Mouse (Mus musculus) adrenal gland, postnatal 4 days (tissue): Measurements from ENCODE around the gene Prr14. TPM values are rescaled to one million over a fixed set of nuclear protein-coding genes. Genes with fewer than 3 reads are reported as not detected.
"Not testable (repeated sequence)": the region's sequence is repeated elsewhere in the genome, so short reads cannot be mapped to it uniquely, and the experiment has no call there.

Source experiments
- DNase-seq, 2 experiments: peaks; one replicate each; pipeline ENCODE4 v3.0.0; 2021 to 2022; ENCODE audit warnings: low spot score in 2 of 2, mixed read lengths in 2 of 2
- total RNA-seq, 2 experiments: library from RNA; stranded (reverse); gene quantifications; 2 replicates each; pipeline ENCODE4 v1.2.3; 2021

Prr14 gene
- total RNA-seq, 2 experiments from 2014 or later, result 52.3 to 54.8 TPM

DNA sequence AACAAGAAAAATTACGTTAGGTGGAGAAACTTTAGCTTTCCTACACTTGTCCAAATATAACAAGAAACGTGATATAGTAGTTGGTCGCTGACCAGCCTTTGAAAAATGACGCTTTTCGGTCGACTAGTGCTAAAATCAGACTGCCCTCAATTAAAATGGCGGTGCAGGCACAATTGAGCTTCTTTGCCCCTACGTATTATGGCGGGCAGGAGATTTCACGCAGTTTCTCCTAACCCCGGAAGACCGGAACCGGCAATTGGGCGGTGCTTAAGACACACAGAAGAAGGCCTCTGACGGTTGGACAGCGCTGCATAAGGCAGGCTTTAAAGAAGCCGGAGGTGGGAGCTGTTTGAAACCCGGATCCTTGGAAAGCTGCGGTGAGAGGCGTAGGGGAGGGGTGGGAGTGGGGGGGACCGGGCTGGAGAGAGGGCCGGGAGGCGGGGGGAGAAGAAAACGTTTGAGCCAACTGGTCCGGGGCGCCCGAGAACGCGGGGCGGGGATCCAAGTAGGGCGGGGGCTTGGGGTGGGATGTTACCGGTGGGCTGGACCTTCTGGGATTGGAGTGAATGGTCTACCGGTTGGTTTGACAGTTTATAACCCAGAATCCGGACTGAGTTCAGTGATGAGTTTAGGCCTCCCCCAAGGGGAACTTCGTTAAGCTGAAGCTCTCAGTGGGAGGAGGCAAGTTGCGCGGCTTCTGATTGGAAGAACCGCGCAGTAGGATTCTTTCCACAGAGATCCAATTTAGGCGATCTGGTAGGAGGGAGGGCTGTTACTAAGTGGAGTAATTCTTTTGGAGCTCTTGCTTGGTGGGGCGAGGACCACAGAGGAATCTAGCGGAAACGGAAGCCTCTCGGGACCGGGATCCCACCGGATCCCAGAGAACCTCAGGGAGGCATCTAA, 11.6 kb downstream of the Prr14 start:
- peak; percentile 50 to 80 for DNase-seq

DNA sequence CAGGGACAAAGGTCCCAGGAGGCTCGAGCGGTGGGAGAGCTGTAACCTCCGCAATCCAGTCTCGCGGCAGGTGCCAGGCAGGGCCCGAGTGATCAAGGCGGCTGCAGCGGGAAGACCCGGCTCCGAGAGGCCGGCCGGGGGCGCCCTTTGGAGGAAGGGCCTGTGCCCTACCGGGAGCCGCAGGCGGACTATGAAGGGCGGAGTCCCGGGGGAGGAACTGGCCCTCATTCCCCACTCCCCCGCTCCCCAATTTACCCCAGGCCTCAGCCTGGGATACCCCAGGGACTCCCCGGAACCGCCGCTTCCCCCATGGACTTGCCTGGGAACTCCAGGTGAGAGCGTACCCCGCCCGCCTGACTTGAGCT, 12.2 kb downstream of the Prr14 start:
- peak in 1 of 2 experiments; percentile 14 for DNase-seq

DNA sequence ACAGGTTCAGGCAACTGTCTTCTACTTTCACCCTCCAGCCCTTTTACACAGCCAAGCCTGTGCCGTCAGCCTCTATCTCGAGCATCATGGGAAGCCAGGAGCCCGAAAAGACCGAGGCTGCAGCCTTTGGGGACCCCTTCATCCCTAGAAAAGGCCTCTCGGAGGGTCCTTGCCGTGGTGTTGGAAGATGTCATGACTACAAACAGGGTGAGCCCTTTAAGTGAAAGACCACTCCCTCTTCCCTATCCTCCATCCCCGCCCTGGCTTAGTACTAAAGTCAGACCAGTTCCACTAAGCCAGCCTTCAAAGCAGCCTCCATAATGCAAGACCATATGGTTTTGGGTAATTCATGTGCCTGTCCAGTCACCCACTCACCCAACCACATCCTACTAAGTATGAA, 12.6 kb downstream of the Prr14 start:
- DNase-seq, result no peak

DNA sequence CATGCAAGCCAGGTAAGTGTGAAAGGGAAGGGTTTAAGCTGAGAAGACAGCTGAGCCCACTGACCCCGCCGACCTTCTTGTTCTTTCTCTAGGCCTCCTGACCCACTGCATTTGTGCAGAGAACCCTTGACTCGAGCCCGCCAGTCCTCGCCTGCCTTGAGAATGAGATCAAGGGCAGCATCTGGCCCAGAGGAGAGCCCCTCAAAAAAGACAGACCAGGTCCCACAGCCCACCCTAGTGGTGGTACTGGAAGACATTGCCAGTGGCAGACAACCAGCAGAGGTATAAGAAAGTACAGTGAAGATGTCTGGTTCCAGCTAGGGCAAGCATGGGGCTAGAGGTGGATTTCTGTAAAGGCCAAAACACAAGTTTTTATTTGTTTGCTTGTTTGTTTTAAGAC, 14.3 kb downstream of the Prr14 start:
- DNase-seq, result no peak

DNA sequence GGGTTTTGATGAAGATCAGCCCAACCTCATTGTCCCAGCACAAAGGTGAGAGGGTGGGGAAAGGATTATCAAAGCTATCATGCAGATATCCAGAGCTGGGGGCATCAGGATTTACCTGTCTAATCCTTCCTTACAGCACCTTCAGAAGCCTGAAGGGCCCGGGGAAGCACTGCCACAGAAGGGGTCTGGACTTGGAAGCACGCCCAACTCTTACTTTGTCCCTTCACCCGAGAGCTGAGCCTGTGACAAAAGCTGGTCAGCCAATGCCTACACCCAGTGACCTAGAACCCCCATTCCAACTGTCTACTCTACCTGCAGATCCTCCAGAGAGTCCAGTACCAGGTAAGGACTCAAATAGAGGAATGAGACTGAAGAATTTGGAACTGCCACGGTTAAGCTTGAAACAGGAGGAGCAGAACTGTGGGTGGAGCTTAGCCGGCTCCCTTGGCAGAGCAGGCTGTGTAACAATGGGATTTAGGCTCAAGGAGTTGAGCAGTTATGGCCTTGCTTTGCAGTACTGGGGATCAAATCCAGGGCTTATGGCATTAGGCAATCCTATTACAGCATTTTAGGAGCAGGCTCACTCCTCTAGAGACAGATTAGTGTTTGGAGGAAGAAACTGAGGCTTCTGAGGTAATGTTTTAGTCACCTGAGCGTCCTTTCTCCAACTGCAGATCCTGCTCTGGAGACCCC, 15.1 kb downstream of the Prr14 start:
- DNase-seq, result no peak

DNA sequence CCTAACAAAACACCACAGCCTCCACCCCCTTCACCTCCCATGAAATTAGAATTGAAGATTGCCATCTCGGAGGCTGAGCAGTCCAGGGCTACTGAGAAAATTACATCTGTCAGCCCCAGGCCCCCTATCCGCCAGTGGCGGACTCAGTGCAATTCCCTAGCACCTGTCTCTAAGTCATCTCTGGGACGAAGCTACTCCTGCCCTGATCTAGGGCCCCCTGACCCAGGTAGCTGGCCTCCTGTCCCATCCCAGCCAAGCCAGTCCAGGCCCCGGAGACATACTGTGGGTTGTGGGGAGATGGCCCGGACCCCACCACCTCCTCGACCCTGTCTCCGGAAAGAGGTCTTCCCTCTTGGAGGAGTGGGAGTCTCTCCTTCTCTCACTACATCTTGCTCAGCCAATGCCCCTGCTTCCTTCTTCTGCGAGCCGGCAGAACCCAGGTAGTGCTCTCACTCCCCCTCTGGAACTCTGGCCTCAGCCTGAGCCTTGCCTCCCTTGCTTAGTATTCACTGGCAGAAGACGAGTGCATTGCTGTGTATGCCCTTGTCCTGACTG, 15.9 kb downstream of the Prr14 start:
- DNase-seq, result no peak

DNA sequence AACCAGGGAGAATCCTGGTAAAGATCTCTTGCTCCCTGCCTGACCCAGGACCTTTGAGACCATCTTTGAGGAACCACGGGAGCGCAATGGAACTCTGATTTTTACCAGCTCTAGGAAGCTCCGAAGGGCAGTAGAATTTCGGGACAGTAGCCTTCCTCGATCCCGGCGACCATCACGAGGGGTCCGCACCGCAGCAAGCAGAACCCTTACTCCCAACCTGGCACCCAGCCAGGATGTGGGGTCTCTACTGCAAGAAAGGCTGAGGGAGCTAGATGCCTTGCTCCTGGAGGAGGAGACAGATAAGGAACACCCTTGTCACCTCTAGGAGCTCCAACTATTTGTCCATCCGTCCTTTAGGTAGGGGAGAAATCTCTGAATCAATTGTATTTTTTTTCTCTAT, 16.9 kb downstream of the Prr14 start:
- no peak for DNase-seq

DNA sequence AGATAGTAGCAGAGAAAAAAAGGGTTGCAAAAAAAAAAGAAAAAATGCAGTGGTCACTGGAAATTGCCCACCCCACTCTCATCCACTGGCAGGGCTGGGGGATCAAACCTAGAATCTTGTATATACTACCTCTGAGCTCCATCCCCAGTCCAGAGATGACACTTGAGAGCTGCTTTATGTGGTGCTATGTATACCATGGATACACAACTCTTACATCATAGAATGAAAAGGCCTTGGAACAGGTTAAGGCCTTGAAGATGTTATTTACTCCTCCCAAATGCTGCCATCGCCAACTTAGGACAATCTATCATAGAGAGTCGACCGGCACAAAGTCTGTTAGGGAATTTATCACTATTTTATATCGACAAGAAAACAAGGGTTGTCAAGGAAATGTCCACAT, 17.4 kb downstream of the Prr14 start:
- DNase-seq, result no peak

DNA sequence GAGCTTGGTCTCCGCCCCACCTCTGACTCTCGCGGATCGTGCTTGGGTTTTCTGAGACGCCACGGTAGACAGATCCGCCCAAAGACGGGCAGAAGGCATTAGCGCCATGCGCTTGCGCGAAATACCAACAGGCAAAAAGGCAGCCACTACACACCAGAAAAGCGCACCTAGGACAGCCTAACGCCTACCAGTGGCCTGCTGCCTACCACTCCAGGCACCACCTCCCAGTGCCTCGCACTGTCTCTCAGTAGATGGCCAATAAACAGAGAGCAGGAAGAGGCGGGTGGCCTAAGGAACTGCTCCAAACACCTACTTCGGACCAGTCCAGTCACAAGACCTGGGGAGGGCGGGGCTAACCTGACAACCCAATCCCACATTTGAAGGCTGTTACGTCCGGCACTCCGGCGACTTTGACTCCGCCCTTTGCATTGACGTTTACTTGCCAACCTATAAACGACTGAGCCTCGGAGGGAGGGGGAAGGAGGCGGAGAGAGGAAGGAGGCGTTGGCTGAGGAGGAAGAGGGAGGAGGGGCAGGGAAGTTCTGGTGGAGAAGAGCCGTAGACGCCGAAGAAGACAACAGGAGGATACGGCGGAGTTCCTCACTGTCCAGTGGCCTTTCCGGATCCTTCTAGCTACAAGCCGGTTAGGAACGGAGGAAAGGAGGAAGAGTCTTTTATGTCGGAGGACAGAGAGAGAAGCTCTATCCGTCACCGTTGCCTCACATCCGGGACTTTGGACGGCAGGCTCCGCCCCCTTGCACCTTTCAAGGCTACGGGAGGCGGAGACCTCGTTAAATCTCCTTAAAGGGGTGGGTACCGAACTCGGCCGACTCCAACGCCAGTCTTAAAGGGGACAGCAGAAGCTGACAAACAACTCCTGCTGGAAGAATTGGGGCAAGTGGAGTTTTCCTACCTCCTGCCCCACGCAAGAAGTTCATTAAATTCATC, 18.6 kb downstream of the Prr14 start:
- DNase-seq, result peak; percentile 92 to 97

GRCm38 (mm10) chr7:127478635-127479317, 19.4 kb downstream of the Prr14 start, which contains the start of gene Fbrs:
Gene Fbrs, plus strand, starts transcription at chr7:127479199.
- DNase-seq, result peak; percentile 78 to 90

DNA sequence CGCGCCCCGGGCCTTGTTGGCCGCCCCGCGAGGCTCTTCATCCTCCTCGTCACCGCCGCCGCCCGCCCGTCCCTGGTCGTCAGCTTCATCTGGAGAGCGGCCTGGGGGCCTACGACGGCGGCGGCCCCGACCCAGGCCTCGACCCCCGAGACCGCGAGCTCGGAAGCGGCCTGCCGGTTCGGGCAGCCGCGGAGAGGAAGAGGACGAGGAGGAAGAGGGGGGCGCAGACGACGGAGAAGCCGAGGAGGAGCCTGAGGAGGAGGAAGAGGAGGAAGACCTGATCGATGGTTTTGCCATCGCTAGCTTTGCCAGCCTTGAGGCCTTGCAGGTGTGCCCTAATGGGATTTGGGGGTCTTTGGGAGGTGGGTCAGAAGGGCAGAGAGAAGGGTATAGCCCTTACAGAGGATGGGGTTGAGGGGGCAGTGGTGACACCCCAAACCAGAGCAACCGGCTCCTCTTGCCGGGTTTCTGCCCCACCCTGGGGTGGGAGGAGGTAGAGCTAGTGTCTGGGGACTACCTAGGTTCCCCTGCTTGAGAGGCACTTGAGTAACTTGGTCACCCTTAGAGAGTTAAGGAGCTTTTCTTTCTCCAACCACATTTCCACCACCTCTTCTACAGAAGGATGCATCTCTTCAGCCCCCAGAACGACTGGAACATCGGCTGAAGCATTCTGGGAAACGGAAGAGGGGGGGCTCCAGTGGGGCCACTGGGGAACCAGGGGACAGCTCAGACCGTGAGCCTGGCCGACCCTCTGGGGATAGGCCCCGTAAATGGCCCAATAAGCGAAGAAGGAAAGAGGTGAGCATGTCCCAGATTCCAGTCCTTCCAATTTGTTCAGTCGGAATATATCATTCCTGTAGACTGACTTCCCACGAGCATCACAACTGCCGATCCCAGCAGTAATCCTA, 20.2 kb downstream of the Prr14 start:
- DNase-seq, result no peak

- no peak for DNase-seq
These were observed 20.9 kb downstream of the Prr14 start for GRCm38 (mm10) chr7:127480321-127480720.

- DNase-seq, result no peak
These were observed 26.0 kb downstream of the Prr14 start for GRCm38 (mm10) chr7:127485416-127485815.

DNA sequence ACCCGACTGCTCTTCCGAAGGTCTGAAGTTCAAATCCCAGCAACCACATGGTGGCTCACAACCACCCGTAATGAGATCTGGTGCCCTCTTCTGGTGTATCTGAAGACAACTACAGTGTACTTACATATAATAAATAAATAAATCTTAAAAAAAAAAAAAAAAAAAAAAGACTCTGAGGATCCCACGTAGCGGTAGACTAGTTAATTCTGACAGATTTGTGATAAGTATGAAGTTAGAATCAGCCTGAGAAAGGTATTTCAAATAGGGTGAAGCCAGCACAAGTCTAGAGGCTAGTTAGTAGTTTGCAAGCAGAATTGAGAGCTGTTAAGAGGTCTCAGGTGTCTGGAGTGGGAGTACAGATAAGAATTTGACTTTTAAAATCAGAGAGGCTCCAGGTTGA, 29.0 kb downstream of the Prr14 start:
- not testable (repeated sequence) for DNase-seq

GRCm38 (mm10) chr7:127489982-127490381, 30.6 kb downstream of the Prr14 start:
- no peak for DNase-seq

GRCm38 (mm10) chr7:127491846-127492245, 32.4 kb downstream of the Prr14 start:
- DNase-seq, result no peak

DNA sequence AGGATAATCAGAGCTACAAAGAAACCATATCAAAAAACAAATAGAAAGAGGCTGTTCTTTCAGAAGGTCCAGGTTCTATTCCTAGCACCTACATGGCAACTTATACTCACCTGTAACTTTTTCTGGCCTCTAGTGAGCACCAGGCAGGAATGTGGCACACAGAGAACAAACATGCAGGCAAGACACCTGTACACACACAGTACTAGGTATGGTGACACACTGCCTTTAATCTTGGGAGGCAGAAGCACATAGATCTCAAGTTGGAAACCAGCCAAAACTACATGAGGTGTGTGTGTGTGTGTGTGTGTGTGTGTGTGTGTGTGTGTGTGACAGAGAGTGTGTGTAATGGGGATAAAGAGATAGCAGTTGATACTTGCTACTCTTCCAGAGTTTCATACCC, 35.2 kb downstream of the Prr14 start:
- no peak for DNase-seq

DNA sequence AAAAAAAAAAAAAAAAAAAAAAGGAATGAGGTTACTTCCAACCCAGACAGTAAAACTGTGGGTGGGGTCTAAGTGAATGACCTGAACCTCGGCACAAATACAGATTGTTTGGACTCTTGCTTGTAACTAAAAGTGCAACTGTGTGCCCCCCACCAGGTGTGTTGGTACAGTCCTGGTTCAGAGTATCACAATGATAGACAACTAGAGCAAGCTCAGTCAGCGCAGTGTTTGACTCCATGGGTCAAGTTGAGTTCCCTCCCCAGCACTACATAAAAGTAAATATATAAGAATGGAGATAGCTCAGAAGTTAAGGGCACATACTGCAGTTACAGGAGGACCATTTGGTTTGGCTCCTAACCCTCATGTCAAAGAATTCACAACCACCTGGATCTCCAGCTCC, 38.0 kb downstream of the Prr14 start:
- no peak for DNase-seq

- DNase-seq, result no peak
These were observed 39.0 kb downstream of the Prr14 start for GRCm38 (mm10) chr7:127498407-127498806.
